Mouse (Mus musculus) heart, postnatal 10 days (tissue): Measurements from ENCODE around the gene Prss37. TPM values are rescaled to one million over a fixed set of nuclear protein-coding genes. Genes with fewer than 3 reads are reported as not detected.

Experiments
- DNase-seq, 2 experiments: peaks; one replicate each; pipeline ENCODE4 v3.0.0; 2021
- intact Hi-C: fragments of 180-260 bp; cut with DNase I; formaldehyde crosslinking; loops from one replicate; pipeline ENCODE4 v1.15.1; 2025
- total RNA-seq, 2 experiments: library from RNA; stranded (reverse); gene quantifications; 2 replicates each; pipeline ENCODE4 v1.2.3; 2021

Gene Prss37
- total RNA-seq: not detected

DNA sequence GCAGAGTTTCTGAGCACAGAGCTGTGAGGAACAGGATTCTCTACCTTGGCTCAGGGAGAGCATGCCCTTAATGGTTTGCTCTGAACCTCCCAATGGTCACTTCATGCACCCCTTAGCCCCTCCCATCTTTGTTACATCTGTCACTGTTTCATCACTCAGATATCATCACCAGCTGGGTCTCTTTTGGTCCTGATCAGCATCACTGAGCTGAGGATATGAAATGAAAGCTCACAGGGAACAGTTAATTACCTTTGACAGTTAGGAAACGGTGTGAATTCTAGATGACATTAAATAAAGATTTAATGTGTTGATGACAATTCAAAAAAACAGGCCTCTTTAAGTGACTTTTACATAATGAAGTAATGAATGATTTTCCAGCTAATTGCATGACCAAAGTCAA, at the start of gene Prss37:
TSS of gene Prss37 (minus strand) at position 101 of the 400 bp plus-strand sequence.
- intact Hi-C loops: no loop called here
- DNase-seq: no peak

DNA sequence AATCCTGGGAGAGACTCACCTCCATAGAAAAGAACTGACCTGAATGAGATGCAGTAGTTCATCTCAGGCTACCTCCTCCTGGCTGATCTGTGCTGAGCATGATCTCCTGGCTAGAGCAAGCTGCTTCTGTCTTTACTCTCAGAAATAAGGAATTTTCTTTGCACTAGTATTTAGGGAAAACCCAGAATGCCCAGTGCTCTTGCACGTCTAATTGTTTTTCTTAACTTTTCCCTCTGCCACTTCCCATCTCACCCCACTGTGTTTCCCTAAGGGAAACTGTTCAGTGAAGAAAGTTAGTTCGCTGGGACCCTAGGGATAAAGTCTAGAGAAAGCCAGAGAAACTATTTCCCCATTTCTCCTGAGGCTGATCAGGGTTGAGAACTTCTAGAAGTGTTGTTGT, 35.6 kb upstream of the Prss37 start, which contains the start of gene Olfr461:
TSS of gene Olfr461 (minus strand) at position 101 of the 400 bp plus-strand sequence.
- intact Hi-C loops: no loop called here
- DNase-seq: no peak

DNA sequence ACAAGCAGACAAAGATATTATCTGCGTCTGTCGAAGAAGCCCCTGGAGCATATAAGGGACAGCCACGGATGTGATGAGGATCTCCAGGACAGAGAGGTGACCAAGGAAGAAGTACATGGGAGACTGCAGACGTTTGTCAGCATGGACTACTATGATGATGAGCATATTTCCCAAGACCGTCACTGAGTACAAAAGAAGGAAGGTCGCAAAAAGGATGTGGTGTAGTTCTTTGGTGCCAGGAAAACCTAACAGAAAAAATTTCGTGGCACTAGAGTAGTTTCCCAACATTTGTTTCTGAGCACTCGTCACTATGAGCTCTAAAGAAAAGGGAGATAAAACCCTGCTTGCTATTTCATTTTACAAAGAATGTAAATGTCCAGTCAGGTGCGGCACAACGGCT, 25.4 kb upstream of the Prss37 start:
- intact Hi-C loops: no loop called here

DNA sequence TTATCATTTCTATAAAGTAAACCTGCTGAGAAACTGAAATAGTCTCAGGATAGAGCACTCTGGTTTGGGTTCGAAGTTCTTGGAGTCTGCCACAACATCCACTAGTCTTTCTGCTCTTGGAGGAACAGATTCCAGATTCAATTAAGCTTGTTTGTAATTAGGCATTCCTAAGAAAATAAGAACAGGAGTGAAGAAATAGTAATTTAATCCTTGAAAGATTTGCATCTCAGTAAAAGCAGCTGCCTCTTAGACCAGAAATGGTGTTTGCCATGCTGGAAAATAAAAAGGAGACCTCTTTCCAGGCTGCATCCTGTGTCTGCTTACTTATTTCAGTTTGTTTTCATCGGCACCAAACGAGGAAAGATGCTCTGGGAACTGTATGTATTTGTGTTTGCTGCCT, 26.1 kb downstream of the Prss37 start, which contains the start of gene Tas2r108:
TSS of gene Tas2r108 (plus strand) at position 301 of the 400 bp plus-strand sequence.
- no peak for DNase-seq
- intact Hi-C loops: no loop called here

More for the DNA sequence above, 25.4 kb upstream of the Prss37 start:
- no peak for DNase-seq

DNA sequence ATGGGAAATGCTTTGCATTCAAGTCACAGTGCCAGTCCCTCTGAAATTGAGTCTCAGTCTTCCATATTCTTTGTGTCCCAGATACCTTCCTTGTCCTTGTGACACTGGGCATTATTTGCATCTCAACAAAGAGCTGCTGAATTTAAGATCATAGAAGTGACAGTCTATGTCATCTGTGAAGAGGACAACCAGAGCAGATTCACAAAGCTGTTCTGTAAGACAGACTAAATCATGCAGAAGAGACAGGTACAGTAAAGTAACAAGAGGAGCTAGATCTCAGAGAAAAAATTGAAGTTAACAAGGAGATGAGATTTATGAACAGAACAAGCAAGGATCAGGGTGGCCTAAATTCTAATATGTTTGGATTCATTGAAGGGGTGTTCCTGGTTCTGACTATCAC, 28.4 kb downstream of the Prss37 start, which contains the start of gene Tas2r137:
TSS of gene Tas2r137 (plus strand) at position 301 of the 400 bp plus-strand sequence.
- intact Hi-C loops: no loop called here
- no peak for DNase-seq

DNA sequence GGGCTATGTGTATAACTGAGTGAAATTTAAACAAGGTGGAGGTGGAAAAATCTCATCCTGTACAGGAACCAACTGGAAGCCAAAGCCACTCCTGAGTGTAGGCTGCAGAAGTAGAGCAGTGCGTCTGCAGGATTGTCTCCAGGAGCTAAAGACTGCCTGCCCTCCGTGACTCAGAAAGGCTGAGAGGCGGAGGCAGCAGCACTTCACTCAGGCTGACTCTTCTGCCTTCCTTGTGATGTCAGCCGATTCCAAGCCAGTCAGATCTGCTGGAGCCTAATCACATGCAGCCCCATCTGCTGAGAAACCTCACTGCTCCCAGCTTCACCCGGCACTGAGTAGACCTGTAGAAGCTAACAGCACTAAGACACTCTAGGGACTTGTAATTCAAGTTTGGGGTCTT, 37.0 kb downstream of the Prss37 start:
- DNase-seq: no peak
- intact Hi-C loops: no loop called here

DNA sequence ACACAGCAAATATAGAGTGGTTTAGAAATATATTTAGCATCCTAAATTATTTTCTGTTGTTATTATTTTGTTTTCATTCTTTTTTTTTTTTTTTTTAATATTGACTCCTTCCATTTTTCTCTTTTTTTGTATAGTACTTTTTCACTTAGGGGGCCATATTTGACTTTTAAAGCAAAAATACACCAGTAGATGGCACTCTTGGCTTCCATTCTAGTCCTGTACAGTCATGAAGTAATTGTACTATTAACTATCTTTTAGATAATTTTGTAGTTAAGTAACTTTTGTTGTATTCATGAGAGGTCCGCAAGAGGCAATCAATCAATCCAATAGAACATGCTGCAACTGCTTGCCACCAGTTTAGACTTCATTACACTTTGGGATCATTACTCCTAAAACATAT, 39.6 kb downstream of the Prss37 start:
- no peak for DNase-seq
- intact Hi-C loops: loop anchor here (2.0 kb wide), 1 partner anchor 209 kb away; no protein-coding TSS in a partner anchor

DNA sequence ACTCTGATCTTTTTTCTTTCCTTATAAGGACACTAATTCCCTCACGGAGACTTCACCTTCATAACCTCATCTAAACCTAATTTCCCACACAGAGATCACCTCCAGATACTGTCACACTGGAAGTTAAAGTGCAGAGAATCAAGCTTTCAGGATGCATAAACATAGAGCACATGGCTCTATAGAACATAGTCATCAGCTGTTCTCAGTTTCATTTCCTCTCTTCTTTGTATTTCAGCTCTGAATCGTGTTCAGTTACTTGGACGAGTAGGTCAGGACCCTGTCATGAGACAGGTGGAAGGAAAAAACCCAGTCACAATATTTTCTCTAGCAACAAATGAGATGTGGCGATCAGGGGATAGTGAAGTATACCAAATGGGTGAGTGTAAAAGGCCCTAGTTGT, 43.2 kb downstream of the Prss37 start:
- intact Hi-C loops: no loop called here
- DNase-seq: no peak

DNA sequence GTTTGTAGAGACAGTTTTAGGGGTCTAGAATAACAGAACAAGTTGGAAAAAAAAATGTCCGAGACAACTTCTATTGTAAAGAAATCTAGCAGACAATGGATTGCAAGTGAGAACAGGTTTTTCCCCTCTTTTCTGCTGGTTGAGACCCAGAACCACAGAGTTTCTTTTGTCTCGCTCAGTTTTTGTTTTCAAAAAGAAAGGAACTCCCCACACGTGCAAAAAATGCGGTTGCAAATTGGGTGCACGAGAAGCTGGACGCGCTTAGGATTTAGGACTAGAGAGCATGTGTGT, 47.6 kb downstream of the Prss37 start:
- DNase-seq: no peak
- intact Hi-C loops: loop anchor here (2.0 kb wide), 1 partner anchor 147 kb away; the partner anchor contains the start of gene Agk

DNA sequence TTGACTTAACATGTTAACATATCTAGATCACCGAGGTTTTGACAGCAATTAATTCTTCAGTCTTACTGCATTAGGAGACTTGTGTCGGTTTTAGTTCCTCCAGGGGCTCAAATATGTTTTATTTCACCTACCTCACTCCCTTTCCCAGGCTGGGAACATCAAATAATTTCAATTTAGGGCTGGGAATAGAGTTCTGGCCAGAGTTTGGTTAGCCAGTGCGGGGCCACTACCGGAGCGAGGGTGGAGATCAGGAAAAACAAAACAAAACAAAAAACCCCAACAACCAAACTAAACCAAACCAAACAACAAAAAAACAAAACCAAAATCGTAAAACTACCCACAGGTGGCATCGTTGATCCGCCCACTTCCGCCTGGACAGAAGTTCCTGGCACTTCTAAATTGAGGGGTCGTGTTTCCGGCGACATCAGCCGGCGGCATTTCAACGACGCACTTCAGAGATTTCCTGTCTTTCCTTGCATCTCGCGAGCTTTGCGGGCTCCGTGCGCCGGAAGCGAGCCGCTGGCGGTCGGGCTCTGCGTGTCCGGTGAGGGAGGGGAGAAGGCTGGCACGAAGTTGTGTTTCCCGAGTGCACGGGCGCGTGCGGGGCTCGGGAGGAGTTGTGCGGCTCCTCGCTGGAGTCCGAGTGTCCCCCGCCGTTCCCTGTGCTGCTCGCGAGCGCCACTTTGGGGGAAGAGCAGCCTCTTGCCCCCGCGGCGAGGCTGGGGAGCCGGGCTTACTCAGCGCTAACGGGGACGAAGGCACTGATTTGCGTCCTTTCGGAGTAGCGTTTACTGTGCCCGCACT, 48.2 kb downstream of the Prss37 start, which contains the start of gene Ssbp1:
TSS of gene Ssbp1 (plus strand) at position 437 of the 804 bp plus-strand sequence.
- DNase-seq: peak; percentile 95 to 96
- intact Hi-C loops: loop anchor here (2.0 kb wide), 1 partner anchor 146 kb away; the partner anchor contains the start of gene Agk

DNA sequence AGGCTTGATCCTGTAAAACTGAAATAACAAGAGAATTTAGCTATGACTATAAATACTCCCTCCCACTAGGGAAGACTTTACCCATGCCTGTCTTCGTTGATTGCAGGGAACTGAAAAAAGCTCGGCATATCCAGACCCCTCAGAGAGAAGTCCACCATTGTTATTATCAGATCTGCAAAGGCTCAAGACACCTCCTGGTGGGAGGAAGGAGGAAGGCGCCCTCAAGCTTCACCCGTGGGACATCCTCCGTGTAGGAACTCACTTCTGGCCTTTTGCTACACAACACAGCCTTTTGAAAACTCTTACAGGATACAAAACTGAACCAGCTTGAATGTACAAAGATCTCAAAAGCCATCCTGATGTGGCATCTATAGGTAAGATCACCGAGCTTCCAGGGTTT, 53.6 kb downstream of the Prss37 start:
- intact Hi-C loops: no loop called here
- DNase-seq: peak in 1 of 2 experiments; percentile 6

Other genes with a start within 250 kb of the Prss37 start
- gene Agk, start 194.3 kb downstream of the Prss37 start, total RNA-seq: 10 to 100 TPM; 21.0 to 22.5 TPM
- gene E330009J07Rik, start 83.4 kb downstream of the Prss37 start, total RNA-seq: 1 to 10 TPM; 3.0 to 4.4 TPM
- not detected for gene Wee2, start 80.4 kb downstream of the Prss37 start, total RNA-seq
- gene Ssbp1, start 48.2 kb downstream of the Prss37 start, total RNA-seq: 10 to 100 TPM; 35.6 to 38.0 TPM
- not detected for gene Tas2r137, start 28.3 kb downstream of the Prss37 start, total RNA-seq
- gene Tas2r108, start 26.0 kb downstream of the Prss37 start, total RNA-seq: not detected
- not detected for gene Olfr461, start 35.5 kb upstream of the Prss37 start, total RNA-seq
- not detected for gene Olfr460, start 50.0 kb upstream of the Prss37 start, total RNA-seq
- gene Clec5a, start 66.3 kb upstream of the Prss37 start, total RNA-seq: 1 to 10 TPM in 1 of 2 experiments, under 1 TPM in 1; 0.93 to 1.1 TPM
- not detected for gene Tas2r138, start 93.8 kb upstream of the Prss37 start, total RNA-seq
- gene Mgam, start 109.3 kb upstream of the Prss37 start, total RNA-seq: 1 to 10 TPM; 1.2 to 1.4 TPM